Mouse (Mus musculus): Measurements from ENCODE around the gene Nos1ap. TPM values are rescaled to one million over a fixed set of nuclear protein-coding genes. Genes with fewer than 3 reads are reported as not detected.

The Nos1ap gene
- polyA plus RNA-seq, 1 experiment from 2014 or later: 28.3 TPM

- Histone ChIP-seq H3K4me1 (peaks cover 17% of the 10 kb centered on the region), H3K36me3 (replicated peaks) (no peaks in the 10 kb centered on the region), H3K4me3 (no peak overlapping the region), H3K9ac (no peak overlapping the region), H3K9me3 (no peaks in the 10 kb centered on the region), H3K27me3 (replicated peaks) (no peaks in the 10 kb centered on the region), H3K4me2 (peak overlapping the region; percentile 11; the same call in 1 of the 2 replicates), H3K27ac (peak overlapping the region; percentile 45)
- 16% methylated on average over 12 of the region's 12 CpGs for WGBS
- ATAC-seq (replicated peaks): peak; percentile 84
These were observed 202.3 kb downstream of the Nos1ap start for GRCm38 (mm10) chr1:170387180-170387912.

- no peak for ATAC-seq (replicated peaks)
- Histone ChIP-seq H3K4me1 (peaks cover 17% of the 10 kb centered on the region), H3K9ac (no peak overlapping the region), H3K27me3 (replicated peaks) (no peaks in the 10 kb centered on the region), H3K4me3 (no peak overlapping the region), H3K4me2 (no peak overlapping the region), H3K36me3 (replicated peaks) (no peaks in the 10 kb centered on the region), H3K9me3 (no peaks in the 10 kb centered on the region), H3K27ac (no peak overlapping the region)
- WGBS: 67% methylated on average over 10 of the region's 10 CpGs
These were observed 204.2 kb downstream of the Nos1ap start for GRCm38 (mm10) chr1:170385416-170385815.

- 65% methylated on average over 7 of the region's 7 CpGs for WGBS
These were observed 206.1 kb downstream of the Nos1ap start for GRCm38 (mm10) chr1:170383530-170383929.

GRCm38 (mm10) chr1:170381457-170381856, 208.2 kb downstream of the Nos1ap start:
- H3K27me3 ChIP-seq (replicated peaks): no peaks in the 10 kb centered on the region
- WGBS: 51% methylated on average over 3 of the region's 3 CpGs
- no peak overlapping the region for H3K27ac ChIP-seq
- no peak overlapping the region for H3K4me3 ChIP-seq
- no peak overlapping the region for H3K9ac ChIP-seq
- H3K36me3 ChIP-seq (replicated peaks): no peaks in the 10 kb centered on the region
- H3K4me2 ChIP-seq: no peak overlapping the region
- no peak for ATAC-seq (replicated peaks)
- H3K9me3 ChIP-seq: no peaks in the 10 kb centered on the region
- H3K4me1 ChIP-seq: peaks cover 4% of the 10 kb centered on the region

More at GRCm38 (mm10) chr1:170383530-170383929, 206.1 kb downstream of the Nos1ap start:
- Histone ChIP-seq H3K4me2 (no peak overlapping the region), H3K4me1 (peaks cover 17% of the 10 kb centered on the region), H3K36me3 (replicated peaks) (no peaks in the 10 kb centered on the region), H3K9me3 (no peaks in the 10 kb centered on the region), H3K27ac (no peak overlapping the region), H3K9ac (no peak overlapping the region), H3K4me3 (no peak overlapping the region), H3K27me3 (replicated peaks) (no peaks in the 10 kb centered on the region)
- no peak for ATAC-seq (replicated peaks)

- no peak for ATAC-seq (replicated peaks)
- peaks cover 4% of the 10 kb centered on the region; the same call in 1 of the 2 replicates for H3K4me1 ChIP-seq
- 19% methylated on average over 2 of the region's 2 CpGs for WGBS
- H3K4me3 ChIP-seq: no peak overlapping the region
- no peak overlapping the region for H3K9ac ChIP-seq
- no peaks in the 10 kb centered on the region for H3K9me3 ChIP-seq
- H3K4me2 ChIP-seq: no peak overlapping the region
- H3K27me3 ChIP-seq (replicated peaks): no peaks in the 10 kb centered on the region
- no peaks in the 10 kb centered on the region for H3K36me3 ChIP-seq (replicated peaks)
- H3K27ac ChIP-seq: no peak overlapping the region
These were observed 209.2 kb downstream of the Nos1ap start for GRCm38 (mm10) chr1:170380505-170380904.

GRCm38 (mm10) chr1:170375721-170376120, 213.9 kb downstream of the Nos1ap start:
- no peak overlapping the region for H3K4me3 ChIP-seq
- ATAC-seq (replicated peaks): no peak
- H3K9me3 ChIP-seq: no peaks in the 10 kb centered on the region
- WGBS: 92% methylated on average over 5 of the region's 5 CpGs
- H3K9ac ChIP-seq: no peak overlapping the region
- peaks cover 7% of the 10 kb centered on the region for H3K4me1 ChIP-seq
- no peak overlapping the region for H3K27ac ChIP-seq
- no peaks in the 10 kb centered on the region for H3K36me3 ChIP-seq (replicated peaks)
- no peak overlapping the region for H3K4me2 ChIP-seq
- no peaks in the 10 kb centered on the region for H3K27me3 ChIP-seq (replicated peaks)

- Histone ChIP-seq H3K36me3 (replicated peaks) (no peaks in the 10 kb centered on the region), H3K9ac (no peak overlapping the region), H3K9me3 (no peaks in the 10 kb centered on the region), H3K27ac (no peak overlapping the region), H3K4me1 (peaks cover 7% of the 10 kb centered on the region), H3K4me2 (no peak overlapping the region), H3K4me3 (no peak overlapping the region), H3K27me3 (replicated peaks) (0 out of 2 replicates have a peak, but pooled peaks cover 3% of the 10 kb centered on the region)
- ATAC-seq (replicated peaks): no peak
- 94% methylated on average over 2 of the region's 2 CpGs for WGBS
These were observed 215.9 kb downstream of the Nos1ap start for GRCm38 (mm10) chr1:170373750-170374149.

- Histone ChIP-seq H3K4me3 (no peak overlapping the region), H3K27me3 (replicated peaks) (0 out of 2 replicates have a peak, but pooled peaks cover 3% of the 10 kb centered on the region), H3K4me2 (no peak overlapping the region), H3K9me3 (no peaks in the 10 kb centered on the region), H3K27ac (no peak overlapping the region), H3K9ac (no peak overlapping the region), H3K4me1 (peaks cover 12% of the 10 kb centered on the region), H3K36me3 (replicated peaks) (no peaks in the 10 kb centered on the region)
- 86% methylated on average over 4 of the region's 4 CpGs for WGBS
- ATAC-seq (replicated peaks): no peak
These were observed 218.4 kb downstream of the Nos1ap start for GRCm38 (mm10) chr1:170371191-170371792.

GRCm38 (mm10) chr1:170368864-170369263, 220.8 kb downstream of the Nos1ap start:
- Histone ChIP-seq H3K4me3 (no peak overlapping the region), H3K27ac (no peak overlapping the region), H3K36me3 (replicated peaks) (no peaks in the 10 kb centered on the region), H3K27me3 (replicated peaks) (0 out of 2 replicates have a peak, but pooled peaks cover 3% of the 10 kb centered on the region), H3K9me3 (no peaks in the 10 kb centered on the region), H3K4me1 (peaks cover 5% of the 10 kb centered on the region), H3K4me2 (no peak overlapping the region), H3K9ac (no peak overlapping the region)
- WGBS: 91% methylated on average over 7 of the region's 7 CpGs
- ATAC-seq (replicated peaks): no peak

- H3K4me1 ChIP-seq: peaks cover 5% of the 10 kb centered on the region
- no peaks in the 10 kb centered on the region for H3K9me3 ChIP-seq
- no peak overlapping the region for H3K9ac ChIP-seq
- ATAC-seq (replicated peaks): peak; percentile 75
- 0 out of 2 replicates have a peak, but pooled peaks cover 6% of the 10 kb centered on the region for H3K27me3 ChIP-seq (replicated peaks)
- no peak overlapping the region for H3K4me3 ChIP-seq
- H3K36me3 ChIP-seq (replicated peaks): no peaks in the 10 kb centered on the region
- H3K27ac ChIP-seq: 0 out of 2 replicates have a peak overlapping the region, but pooled peaks have one; percentile 20
- H3K4me2 ChIP-seq: no peak overlapping the region
- WGBS: 23% methylated on average over 7 of the region's 7 CpGs
These were observed 222.5 kb downstream of the Nos1ap start for GRCm38 (mm10) chr1:170366981-170367700.

GRCm38 (mm10) chr1:170363746-170364145, 225.9 kb downstream of the Nos1ap start:
- no peak overlapping the region for H3K4me3 ChIP-seq
- H3K27me3 ChIP-seq (replicated peaks): 0 out of 2 replicates have a peak, but pooled peaks cover 3% of the 10 kb centered on the region
- WGBS: 80% methylated on average over 3 of the region's 3 CpGs
- H3K4me1 ChIP-seq: peaks cover 5% of the 10 kb centered on the region
- no peak for ATAC-seq (replicated peaks)
- H3K27ac ChIP-seq: no peak overlapping the region
- no peak overlapping the region for H3K4me2 ChIP-seq
- no peaks in the 10 kb centered on the region for H3K36me3 ChIP-seq (replicated peaks)
- H3K9me3 ChIP-seq: no peaks in the 10 kb centered on the region
- H3K9ac ChIP-seq: no peak overlapping the region

Data from midbrain, embryonic 15.5 days (tissue).